Mouse (Mus musculus): ENCODE measurements around the gene Nkx2-5. TPM values are rescaled to one million over a fixed set of nuclear protein-coding genes. Genes with fewer than 3 reads are reported as not detected.

The Nkx2-5 gene
- polyA plus RNA-seq, 1 experiment from 2014 or later, result not detected

DNA sequence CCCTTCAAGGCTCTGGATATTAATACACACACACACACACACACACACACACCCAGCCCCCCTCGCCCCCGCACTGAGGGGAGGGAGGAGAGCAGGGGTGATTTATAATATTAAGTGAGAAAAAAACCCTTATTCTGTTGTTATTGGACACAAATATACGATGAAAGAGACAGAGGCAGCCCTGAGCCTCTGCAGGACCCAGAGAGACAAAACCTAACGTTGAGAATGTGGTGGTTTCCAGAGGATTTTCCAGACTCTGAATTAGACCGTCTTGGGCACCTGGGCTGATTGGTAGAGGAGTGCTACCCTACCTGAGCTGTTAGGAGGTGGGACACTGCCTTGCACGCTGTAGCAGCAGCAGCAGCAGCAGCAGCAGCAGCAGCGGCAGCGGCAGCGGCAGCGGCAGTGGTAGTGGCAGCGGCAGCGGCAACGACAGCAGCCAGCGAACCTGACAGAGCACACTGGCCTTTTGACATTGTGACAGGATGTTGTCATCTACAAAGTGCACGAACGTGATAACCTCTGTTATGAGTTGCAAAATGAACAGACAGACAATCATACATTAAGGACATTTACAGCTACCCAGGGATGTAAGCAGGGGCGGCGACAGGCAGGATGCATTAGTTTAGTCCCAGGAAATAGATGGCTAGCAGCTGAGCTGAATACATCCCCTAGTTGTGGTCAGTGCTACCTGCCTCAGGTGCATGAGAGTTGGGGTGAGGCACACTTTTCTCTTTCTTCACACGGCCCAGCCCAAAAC is 7.8 kb downstream of the Nkx2-5 start:
- no peak for ATAC-seq (ENCODE audit: insufficient read depth, low FRiP score, low TSS enrichment)

DNA sequence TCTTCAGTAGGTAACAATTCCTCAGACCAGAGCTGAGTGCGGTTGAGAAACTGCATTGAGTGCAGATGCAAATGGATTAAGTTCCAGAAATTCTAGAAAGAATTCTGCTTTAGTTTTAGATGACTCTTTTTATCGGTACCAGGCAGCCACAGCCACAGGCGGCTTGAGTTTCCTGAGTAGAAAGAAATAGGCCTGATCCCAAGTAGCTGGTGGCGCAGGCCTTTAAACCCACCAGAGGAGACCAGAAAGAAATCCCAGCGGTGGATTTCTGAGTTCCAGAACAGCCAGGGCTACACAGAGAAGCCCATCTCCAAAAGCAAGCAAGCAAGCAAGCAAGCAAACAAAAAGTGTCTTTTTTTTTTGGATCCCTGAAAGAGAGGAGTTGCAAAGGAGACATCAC is 8.4 kb downstream of the Nkx2-5 start:
- Histone ChIP-seq H3K27ac (ENCODE audit: low read depth, low read length) (no peak overlapping the region), H3K4me1 (ENCODE audit: control insufficient read depth, insufficient read depth, low read length) (no peaks in the 10 kb centered on the region), H3K4me3 (ENCODE audit: low read depth, low read length) (no peak overlapping the region), H3K4me2 (ENCODE audit: low read depth) (no peak overlapping the region), H3K9me3 (ENCODE audit: control insufficient read depth, low read length) (no peaks in the 10 kb centered on the region), H3K36me3 (ENCODE audit: control insufficient read depth, insufficient read depth, low read length) (no peaks in the 10 kb centered on the region), H3K9ac (ENCODE audit: low read length) (no peak overlapping the region), H3K27me3 (ENCODE audit: control insufficient read depth, insufficient read depth, low read length) (peaks cover 78% of the 10 kb centered on the region)
- ATAC-seq (ENCODE audit: insufficient read depth, low FRiP score, low TSS enrichment) (no peak), DNase-seq (ENCODE audit: low spot score) (no peak)
- WGBS, result 5% methylated on average over 5 of the region's 5 CpGs

More for the DNA sequence above, 7.8 kb downstream of the Nkx2-5 start:
- Histone ChIP-seq H3K27me3 (ENCODE audit: control insufficient read depth, insufficient read depth, low read length) (peaks cover 84% of the 10 kb centered on the region), H3K9ac (ENCODE audit: low read length) (no peak overlapping the region), H3K36me3 (ENCODE audit: control insufficient read depth, insufficient read depth, low read length) (no peaks in the 10 kb centered on the region), H3K4me3 (ENCODE audit: low read depth, low read length) (no peak overlapping the region), H3K4me1 (ENCODE audit: control insufficient read depth, insufficient read depth, low read length) (no peaks in the 10 kb centered on the region), H3K4me2 (ENCODE audit: low read depth) (no peak overlapping the region), H3K27ac (ENCODE audit: low read depth, low read length) (no peak overlapping the region), H3K9me3 (ENCODE audit: control insufficient read depth, low read length) (no peaks in the 10 kb centered on the region)
- WGBS, result under 1% methylated on average over 19 of the region's 19 CpGs
- no peak for DNase-seq (ENCODE audit: low spot score)

DNA sequence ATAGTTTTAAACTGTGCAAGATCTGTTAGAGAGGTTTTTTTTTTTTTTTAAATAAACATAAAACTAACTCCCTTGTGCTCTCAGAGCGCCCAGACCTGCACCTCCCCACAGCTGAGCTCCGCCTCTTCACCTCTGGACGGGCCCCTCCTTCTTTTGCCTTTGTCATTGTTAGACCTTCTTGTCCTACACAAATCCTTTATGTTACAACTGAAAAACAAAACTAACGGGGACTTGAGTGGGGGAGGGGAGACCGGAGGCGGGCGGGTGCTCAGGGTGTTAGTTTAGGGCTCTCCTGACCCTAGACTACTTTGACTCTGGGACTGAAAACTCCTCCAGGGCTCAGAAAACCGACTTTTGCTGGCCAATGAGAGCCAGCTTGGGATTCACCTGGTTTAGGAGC is 8.9 kb downstream of the Nkx2-5 start:
- Histone ChIP-seq H3K36me3 (ENCODE audit: control insufficient read depth, insufficient read depth, low read length) (no peaks in the 10 kb centered on the region), H3K4me1 (ENCODE audit: control insufficient read depth, insufficient read depth, low read length) (no peaks in the 10 kb centered on the region), H3K9me3 (ENCODE audit: control insufficient read depth, low read length) (no peaks in the 10 kb centered on the region), H3K9ac (ENCODE audit: low read length) (no peak overlapping the region), H3K4me3 (ENCODE audit: low read depth, low read length) (no peak overlapping the region), H3K27me3 (ENCODE audit: control insufficient read depth, insufficient read depth, low read length) (peaks cover 74% of the 10 kb centered on the region), H3K4me2 (ENCODE audit: low read depth) (no peak overlapping the region), H3K27ac (ENCODE audit: low read depth, low read length) (no peak overlapping the region)
- 7% methylated on average over 8 of the region's 8 CpGs for WGBS
- ATAC-seq (ENCODE audit: insufficient read depth, low FRiP score, low TSS enrichment) (no peak), DNase-seq (ENCODE audit: low spot score) (no peak)

DNA sequence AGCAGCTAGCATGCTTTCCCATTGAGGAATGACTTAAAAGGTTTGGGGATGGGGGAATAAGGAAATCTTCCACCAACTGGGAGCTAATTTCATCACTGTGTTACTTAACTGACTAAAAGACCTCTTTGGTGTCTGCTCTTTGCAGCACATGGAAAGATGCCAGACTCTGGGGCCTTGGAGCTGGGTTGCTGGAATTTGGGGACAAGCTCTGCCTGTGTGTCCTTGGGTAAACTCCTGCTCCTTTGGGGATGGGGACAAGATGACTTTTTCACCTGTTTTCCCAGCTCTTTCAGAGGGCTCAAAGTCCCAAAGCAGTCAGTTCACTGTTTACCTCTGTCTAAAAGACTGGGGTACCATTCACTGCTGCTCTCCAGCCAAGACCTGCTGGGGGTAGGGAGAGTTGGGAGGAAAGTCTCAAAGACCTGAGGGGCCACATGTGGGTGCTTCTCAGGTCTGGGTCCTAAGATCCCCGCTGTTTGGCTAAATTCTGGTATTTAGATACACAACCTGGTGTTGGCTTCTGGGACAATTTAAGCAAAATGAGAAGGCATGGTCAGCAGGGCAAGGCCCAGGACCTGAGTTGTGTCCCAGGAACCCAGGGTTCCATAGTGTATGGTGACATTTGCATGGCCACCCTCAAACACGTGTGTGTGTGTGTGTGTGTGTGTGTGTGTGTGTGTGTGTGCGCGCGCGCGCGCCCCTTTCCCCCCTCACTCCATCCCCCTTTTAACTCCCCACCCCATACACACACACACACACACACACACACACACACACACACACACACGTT is 9.6 kb downstream of the Nkx2-5 start:
- no peak overlapping the region for H3K4me3 ChIP-seq (ENCODE audit: low read depth, low read length)
- 45% methylated on average over 9 of the region's 9 CpGs for WGBS
- no peak overlapping the region for H3K27ac ChIP-seq (ENCODE audit: low read depth, low read length)
- no peaks in the 10 kb centered on the region for H3K36me3 ChIP-seq (ENCODE audit: control insufficient read depth, insufficient read depth, low read length)
- no peak overlapping the region for H3K4me2 ChIP-seq (ENCODE audit: low read depth)
- DNase-seq (ENCODE audit: low spot score) (no peak), ATAC-seq (ENCODE audit: insufficient read depth, low FRiP score, low TSS enrichment) (no peak)
- H3K27me3 ChIP-seq (ENCODE audit: control insufficient read depth, insufficient read depth, low read length), result peaks cover 66% of the 10 kb centered on the region
- no peak overlapping the region for H3K9ac ChIP-seq (ENCODE audit: low read length)
- H3K9me3 ChIP-seq (ENCODE audit: control insufficient read depth, low read length), result no peaks in the 10 kb centered on the region
- H3K4me1 ChIP-seq (ENCODE audit: control insufficient read depth, insufficient read depth, low read length), result no peaks in the 10 kb centered on the region

DNA sequence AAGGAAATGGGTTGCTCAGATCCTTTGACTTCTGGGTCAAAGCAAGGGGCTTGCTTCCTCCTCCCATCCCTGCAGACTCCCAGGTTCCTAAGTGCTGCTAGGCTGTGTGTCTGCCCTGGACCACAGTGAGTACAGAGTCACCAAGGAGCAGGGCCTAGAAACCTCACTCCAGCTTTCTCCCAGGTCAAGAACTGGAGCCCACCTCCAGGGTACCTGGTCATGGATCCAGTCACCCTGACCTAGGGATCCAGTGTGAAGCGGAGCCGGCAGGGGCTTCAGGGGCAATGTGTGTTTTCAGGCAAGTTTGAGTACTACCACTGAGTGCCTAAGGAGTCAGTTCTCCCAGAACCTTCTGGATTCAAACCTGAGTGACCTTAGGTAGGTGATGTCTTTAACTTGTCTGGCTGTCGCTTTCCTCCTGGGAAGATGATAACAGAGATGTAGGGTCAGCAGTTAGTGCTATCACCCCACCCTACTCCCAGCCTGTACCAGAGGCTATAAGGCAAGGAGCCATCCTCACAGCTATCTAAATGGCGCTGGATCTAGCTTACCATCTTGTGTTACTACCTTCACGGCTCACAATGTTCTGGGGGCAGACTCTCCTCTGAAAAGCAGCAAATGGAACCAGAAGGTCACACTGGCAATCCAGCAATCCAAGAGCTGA is 10.4 kb downstream of the Nkx2-5 start:
- Histone ChIP-seq H3K9ac (ENCODE audit: low read length) (no peak overlapping the region), H3K4me3 (ENCODE audit: low read depth, low read length) (no peak overlapping the region), H3K27ac (ENCODE audit: low read depth, low read length) (no peak overlapping the region), H3K27me3 (ENCODE audit: control insufficient read depth, insufficient read depth, low read length) (peaks cover 58% of the 10 kb centered on the region), H3K4me2 (ENCODE audit: low read depth) (no peak overlapping the region), H3K36me3 (ENCODE audit: control insufficient read depth, insufficient read depth, low read length) (no peaks in the 10 kb centered on the region), H3K4me1 (ENCODE audit: control insufficient read depth, insufficient read depth, low read length) (no peaks in the 10 kb centered on the region), H3K9me3 (ENCODE audit: control insufficient read depth, low read length) (no peaks in the 10 kb centered on the region)
- DNase-seq (ENCODE audit: low spot score) (no peak), ATAC-seq (ENCODE audit: insufficient read depth, low FRiP score, low TSS enrichment) (no peak)
- WGBS, result 69% methylated on average over 5 of the region's 5 CpGs

DNA sequence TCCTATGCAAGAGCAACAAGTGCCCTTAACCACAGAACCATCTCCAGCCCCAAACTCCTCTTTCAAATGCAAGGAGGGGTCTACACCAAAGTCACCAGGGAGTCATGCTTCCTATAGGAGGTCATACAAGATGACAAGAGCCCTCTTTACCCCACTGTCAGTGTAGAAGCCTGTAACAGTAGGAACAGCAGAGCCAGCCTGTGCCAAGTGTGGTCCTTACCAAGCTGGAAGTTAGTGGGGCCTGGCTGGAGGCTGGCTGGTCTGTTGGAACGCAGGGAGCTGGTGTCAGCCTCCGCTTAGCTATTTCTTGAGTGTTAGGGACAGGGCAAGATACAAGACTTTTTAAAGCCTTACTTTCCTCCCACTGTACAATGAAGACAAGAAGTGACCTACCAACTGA is 11.0 kb downstream of the Nkx2-5 start:
- Histone ChIP-seq H3K4me2 (ENCODE audit: low read depth) (no peak overlapping the region), H3K9ac (ENCODE audit: low read length) (no peak overlapping the region), H3K4me3 (ENCODE audit: low read depth, low read length) (no peak overlapping the region), H3K4me1 (ENCODE audit: control insufficient read depth, insufficient read depth, low read length) (no peaks in the 10 kb centered on the region), H3K36me3 (ENCODE audit: control insufficient read depth, insufficient read depth, low read length) (no peaks in the 10 kb centered on the region), H3K27me3 (ENCODE audit: control insufficient read depth, insufficient read depth, low read length) (peaks cover 52% of the 10 kb centered on the region), H3K9me3 (ENCODE audit: control insufficient read depth, low read length) (no peaks in the 10 kb centered on the region), H3K27ac (ENCODE audit: low read depth, low read length) (no peak overlapping the region)
- 77% methylated on average over 2 of the region's 2 CpGs for WGBS
- ATAC-seq (ENCODE audit: insufficient read depth, low FRiP score, low TSS enrichment), result no peak
- no peak for DNase-seq (ENCODE audit: low spot score)

DNA sequence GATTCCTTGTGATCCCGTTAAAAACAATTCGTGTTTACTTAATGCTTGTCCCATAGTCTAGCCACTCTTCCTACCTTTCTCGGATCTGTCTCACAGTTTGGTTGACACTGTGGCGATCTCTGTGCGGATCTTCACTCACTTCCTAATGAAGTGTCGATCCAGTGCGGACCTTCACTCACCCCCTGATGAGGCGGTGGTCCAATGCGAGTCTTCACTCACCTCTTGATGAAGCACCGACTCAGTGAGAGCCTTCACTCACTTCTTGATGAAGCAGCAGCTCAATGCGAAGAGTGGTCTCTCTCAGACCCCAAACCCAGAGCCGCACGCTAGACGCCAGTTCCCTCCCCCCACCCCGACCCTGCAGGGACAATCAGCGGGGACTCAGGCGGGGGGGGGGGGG is 18.7 kb downstream of the Nkx2-5 start:
- H3K27ac ChIP-seq (ENCODE audit: low read depth, low read length), result no peak overlapping the region
- DNase-seq (ENCODE audit: low spot score) (no peak), ATAC-seq (ENCODE audit: insufficient read depth, low FRiP score, low TSS enrichment) (no peak)
- no peaks in the 10 kb centered on the region for H3K4me1 ChIP-seq (ENCODE audit: control insufficient read depth, insufficient read depth, low read length)
- H3K4me3 ChIP-seq (ENCODE audit: low read depth, low read length), result no peak overlapping the region
- 76% methylated on average over 15 of the region's 17 CpGs for WGBS
- H3K27me3 ChIP-seq (ENCODE audit: control insufficient read depth, insufficient read depth, low read length), result no peaks in the 10 kb centered on the region
- H3K9me3 ChIP-seq (ENCODE audit: control insufficient read depth, low read length), result no peaks in the 10 kb centered on the region
- no peak overlapping the region for H3K9ac ChIP-seq (ENCODE audit: low read length)
- no peak overlapping the region for H3K4me2 ChIP-seq (ENCODE audit: low read depth)
- no peaks in the 10 kb centered on the region for H3K36me3 ChIP-seq (ENCODE audit: control insufficient read depth, insufficient read depth, low read length)

DNA sequence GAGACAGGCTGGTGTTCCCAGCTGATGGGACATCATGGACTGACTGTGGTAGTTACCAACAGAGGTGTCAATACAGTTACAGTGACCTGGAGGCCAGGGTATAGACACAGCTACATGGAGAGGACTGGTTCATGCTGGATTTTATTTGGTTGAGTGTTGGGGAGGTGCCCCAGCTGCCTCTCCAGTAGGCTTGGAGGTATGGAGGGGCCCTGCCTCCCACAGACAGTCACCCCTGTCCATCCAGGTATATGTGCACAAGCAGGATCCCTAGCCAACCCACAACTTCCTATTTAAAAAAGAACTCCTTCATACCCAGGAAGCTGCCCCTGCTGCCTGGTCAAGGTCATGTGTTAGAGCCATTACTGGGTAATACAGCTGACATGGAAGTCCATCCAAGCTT is 27.0 kb downstream of the Nkx2-5 start:
- no peak for ATAC-seq (ENCODE audit: insufficient read depth, low FRiP score, low TSS enrichment)
- DNase-seq (ENCODE audit: low spot score), result no peak
- H3K4me3 ChIP-seq (ENCODE audit: low read depth, low read length), result no peak overlapping the region
- H3K9me3 ChIP-seq (ENCODE audit: control insufficient read depth, low read length), result no peaks in the 10 kb centered on the region
- H3K27me3 ChIP-seq (ENCODE audit: control insufficient read depth, insufficient read depth, low read length), result no peaks in the 10 kb centered on the region
- H3K4me2 ChIP-seq (ENCODE audit: low read depth), result no peak overlapping the region
- H3K27ac ChIP-seq (ENCODE audit: low read depth, low read length), result no peak overlapping the region
- no peak overlapping the region for H3K9ac ChIP-seq (ENCODE audit: low read length)
- H3K4me1 ChIP-seq (ENCODE audit: control insufficient read depth, insufficient read depth, low read length), result no peaks in the 10 kb centered on the region
- H3K36me3 ChIP-seq (ENCODE audit: control insufficient read depth, insufficient read depth, low read length), result no peaks in the 10 kb centered on the region

Data from neural tube, embryonic 11.5 days (tissue).